Mouse (Mus musculus) cerebellum, postnatal 14 days (tissue): ENCODE measurements around the gene Grid2.

Source experiments
- DNase-seq, 2 experiments: peaks; one replicate each; pipeline ENCODE4 v3.0.0; 2021; ENCODE audit warnings: mixed read lengths in 2 of 2

The Grid2 gene

DNA sequence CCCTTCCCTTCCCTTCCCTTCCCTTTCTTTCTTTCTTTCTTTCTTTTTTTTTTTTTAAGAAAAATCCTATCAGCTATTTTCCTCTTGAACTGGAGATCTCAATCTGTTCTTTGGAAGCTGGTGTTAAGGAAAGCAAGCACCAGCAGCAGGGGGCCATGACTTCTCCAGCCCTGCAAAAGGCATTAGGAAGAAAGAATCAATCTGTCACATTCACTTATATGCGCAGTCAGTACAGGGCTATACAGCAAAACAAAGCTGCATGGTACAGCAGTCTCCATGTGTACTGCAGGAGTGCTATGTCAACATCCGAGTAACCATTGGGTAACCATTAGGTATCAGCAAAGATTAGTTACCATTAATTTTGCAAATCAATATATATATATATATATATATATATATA lies 809.0 kb downstream of the Grid2 start:
- DNase-seq, result peak in 1 of 2 experiments; percentile 16

DNA sequence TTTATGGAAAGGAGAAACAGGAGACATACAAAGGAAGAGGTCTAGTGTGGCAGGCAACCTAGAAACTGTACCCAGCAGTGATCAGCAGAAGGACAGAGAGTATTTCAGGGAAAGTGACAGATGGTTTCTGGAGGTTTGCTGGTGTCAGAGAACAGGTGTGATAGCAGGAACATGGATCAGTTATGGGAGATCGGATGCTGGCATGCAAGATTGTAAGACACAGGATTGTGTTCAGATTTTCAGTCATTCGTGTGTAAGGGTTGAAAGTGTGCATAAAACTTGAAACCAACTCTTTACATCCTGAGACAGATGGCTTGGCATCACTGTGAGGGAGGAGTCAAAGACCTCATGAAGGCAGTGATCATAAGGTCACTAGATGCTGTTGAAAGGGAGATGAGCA lies 817.7 kb downstream of the Grid2 start:
- peak; percentile 40 to 71 for DNase-seq

DNA sequence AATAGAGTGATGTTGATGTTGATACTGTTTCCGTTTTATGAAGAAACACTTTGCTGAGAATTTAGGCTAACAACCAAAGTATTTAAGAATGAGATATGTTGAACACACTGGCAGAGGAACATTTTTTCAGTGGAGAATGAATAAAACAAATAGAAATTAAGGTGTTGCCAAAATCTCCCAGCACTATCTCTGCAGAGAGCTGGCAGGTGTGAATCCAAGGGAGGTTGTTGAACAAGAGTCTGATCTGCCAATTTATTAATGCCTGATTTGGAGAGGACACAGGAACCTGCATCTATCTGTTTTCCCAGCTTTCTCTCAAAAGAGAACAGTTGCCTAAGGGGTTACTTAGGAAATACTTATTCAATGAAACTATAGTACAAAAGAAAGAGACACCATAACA lies 822.2 kb downstream of the Grid2 start:
- peak; percentile 22 to 56 for DNase-seq

DNA sequence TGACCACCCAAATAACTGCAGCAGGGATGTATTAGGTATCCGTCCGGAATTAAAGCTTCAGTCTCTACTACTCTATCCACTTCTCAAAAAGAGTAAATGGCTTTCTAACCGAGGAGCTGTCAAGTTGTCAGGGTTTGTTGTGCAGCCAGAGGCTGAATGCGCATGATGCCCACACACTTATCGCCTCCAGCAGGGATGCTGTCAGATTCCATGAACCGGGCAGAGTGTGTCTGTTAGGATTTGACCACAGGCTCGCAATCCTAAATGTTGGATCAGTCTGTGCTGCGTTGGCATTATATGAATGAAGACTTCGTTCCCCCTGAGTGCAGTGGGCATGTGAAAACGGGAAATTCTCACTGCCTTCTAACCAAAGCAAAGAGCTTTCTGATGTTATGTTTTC lies 843.0 kb downstream of the Grid2 start:
- DNase-seq, result peak; percentile 55 to 66

DNA sequence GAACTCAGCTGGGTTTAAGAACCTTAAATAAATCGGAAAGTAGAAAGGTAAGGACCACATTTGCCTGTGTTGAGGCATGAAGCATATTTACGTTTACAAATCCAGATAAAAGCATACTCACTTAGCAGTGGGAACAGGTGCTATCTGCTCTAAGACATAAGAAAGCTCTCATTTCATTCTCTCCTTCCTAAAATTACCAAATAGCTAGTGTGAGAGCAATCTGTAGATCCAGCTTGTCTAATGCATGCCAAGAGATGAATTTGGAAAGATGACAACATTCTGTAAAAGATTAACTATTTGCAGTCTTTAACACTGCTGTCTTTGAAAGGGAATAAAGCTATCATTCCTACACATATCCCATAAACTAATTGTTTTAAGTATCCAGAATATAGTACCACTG lies 858.9 kb downstream of the Grid2 start:
- DNase-seq, result no peak

DNA sequence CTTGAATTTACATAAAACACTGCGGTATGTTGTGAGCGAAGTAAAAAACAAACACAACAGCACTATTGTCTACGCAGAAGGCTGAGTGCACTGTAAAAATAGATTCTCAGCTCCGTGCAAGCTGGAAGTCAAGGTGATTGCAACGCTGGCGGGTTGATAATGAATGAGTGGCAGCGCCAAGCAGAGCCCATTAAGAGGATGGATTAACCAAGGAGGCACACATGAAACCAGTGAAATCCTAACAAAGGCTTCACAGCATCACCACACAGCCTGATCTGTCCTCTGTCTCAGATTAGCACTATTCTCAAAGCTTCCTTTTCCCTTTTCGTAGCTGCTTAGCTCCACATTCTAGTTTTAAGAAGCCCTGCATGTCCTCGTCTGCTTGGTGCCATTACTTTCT lies 880.6 kb downstream of the Grid2 start:
- no peak for DNase-seq

DNA sequence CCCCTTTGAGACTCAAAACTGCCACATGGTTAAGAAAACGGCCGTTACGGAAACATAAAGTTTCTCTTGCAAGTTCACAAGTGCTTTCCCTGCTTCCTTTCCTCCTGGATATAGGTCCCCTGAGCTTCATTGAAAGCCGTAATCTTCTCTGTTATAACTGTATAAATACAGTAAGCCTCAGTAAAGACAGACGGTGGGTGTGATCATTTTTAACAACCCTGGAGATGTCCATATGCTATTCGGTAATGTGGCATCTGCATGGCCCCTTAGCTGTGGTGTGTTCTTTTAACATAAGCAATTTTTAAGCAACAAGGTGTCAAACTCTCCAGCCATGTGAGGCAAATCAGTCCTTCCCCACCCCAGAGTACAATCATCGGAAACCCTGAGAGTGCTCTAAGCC lies 892.9 kb downstream of the Grid2 start:
- no peak for DNase-seq

DNA sequence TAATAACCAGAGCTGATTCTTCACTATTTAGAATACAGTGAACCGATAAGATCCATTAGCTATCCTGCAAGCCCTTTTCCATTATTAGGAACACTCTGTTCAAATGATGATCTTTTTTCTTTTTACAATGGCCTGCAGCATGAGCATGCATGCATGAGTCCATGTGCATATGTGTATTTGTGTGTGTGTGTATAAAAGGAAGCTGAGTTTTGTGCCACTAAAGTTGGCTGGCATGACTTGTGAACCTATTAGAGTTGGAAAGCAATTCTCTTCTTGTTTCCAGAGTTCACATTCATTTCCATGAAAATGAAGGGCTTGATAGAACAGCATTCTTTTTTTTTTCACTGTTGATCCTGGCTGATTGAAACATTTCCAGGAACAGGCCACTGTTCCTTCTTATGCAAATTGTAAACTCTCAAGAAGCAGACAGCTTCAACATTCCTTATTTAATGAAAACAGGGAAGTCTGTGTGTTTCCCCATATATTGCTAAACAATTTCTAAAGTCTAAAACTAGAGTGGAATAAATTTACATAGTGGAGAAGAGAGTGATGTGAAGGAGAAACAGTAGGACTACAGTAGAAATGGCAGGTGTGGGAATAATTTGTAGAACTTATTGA lies 919.4 kb downstream of the Grid2 start:
- DNase-seq, result no peak

DNA sequence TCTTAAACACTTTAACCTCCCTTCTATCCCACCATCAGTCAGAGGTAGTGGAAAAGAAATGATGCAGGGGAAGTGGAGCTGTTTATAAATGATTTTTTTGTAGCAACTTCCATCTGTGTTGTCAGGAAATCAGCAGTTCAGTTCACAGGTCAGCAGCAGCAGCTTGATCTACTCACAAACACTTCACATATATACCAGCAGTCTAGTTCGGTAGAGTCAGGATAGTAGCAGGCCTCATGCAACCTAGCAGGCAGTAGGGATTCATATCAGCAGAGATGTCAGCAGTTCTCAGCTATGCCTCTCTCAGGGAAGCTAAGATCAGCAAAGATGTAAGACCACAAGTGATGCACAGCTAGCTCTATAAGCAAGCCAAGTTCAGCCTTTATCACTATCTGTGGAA lies 938.0 kb downstream of the Grid2 start:
- DNase-seq, result no peak

DNA sequence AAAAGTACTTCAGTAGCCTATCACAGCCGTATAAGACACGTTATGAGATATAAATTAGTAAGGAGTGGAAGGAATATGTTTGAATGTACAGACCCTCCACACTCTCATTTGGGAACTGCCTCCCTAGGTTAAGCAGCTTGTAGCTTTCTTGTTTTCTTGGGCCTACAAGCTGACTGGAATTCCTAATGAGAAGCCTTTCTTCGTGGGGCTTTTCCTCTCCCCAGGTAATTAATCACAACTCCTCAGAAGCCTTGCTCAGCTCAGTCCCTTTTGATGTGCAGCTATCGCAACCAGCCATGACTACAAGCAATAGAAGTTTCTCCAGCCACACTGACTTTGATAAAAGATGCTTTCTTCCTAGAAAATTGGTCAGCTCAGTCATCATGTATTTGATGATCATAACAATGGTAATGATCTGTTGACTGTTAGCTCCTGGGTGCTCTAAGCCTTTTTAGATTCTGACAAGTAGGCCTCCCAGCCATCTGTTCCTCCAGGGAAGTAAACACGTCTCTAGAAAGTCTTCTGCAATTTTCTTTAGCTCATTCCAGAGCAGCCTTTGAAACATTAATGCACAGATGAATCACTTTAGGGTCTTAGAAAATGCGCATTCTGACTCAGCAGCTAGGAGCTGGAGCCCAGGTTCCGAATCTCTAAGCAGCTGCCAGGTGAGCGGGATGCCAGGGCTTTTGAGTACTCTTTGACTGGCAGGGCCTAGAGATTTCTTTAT lies 946.9 kb downstream of the Grid2 start:
- DNase-seq, result peak; percentile 14 to 24

DNA sequence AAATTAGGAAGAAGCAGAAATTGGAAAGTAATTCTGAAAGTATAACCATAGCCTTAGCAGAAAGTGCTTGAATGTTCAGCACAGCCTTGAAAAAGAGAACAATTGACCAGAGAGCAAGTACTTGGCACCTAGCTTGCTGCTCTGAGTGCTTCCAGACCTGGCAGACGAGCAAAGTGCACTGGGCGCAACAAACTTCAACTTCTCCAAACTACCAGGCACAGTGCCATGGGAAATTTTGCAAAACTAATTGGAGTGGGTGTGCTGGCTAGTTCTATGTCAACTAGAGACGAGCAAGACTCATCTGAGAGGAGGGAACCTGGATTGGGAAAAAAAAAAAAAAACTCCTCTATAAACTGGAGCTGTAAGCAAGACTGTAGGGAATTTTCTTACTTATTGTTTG lies 980.7 kb downstream of the Grid2 start:
- peak; percentile 23 to 24 for DNase-seq

DNA sequence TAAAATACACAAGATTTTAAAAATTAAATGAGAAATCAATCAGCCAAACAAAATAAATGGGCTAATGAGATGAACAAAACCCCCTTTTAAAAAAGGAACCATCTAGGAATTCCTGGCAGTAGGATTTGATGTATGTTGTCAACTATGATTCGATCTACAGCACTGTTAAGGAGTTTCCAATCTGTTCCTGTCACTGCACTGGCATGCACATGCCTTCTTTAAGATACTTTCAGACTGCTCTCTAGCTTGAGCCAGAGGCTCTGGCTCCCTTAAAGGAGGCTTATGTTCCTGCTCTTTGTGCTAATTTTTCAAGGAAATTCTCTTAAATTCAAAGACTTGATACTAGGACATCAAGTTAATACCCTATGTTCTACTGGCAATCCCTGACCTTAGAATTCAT lies 984.9 kb downstream of the Grid2 start:
- no peak for DNase-seq

DNA sequence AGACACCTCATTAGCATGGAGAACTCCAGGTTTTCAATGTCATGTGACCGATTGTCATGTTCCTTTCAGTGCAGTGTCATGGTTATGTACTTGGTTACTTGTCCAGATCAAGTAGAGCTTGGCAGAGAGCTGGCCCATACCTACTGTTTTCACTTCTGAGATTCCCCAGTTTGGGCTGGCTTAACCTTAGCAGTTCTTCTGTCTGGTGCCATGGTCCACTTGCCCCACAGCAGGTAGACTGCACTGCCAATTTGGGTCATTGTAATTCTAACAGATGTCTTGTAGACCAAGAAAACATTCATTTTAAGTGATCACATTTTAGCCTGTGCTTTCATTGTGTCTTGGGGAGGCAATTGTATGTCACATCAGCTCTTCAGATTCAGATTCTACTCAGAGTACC lies 990.3 kb downstream of the Grid2 start:
- DNase-seq, result peak; percentile 29 to 62

DNA sequence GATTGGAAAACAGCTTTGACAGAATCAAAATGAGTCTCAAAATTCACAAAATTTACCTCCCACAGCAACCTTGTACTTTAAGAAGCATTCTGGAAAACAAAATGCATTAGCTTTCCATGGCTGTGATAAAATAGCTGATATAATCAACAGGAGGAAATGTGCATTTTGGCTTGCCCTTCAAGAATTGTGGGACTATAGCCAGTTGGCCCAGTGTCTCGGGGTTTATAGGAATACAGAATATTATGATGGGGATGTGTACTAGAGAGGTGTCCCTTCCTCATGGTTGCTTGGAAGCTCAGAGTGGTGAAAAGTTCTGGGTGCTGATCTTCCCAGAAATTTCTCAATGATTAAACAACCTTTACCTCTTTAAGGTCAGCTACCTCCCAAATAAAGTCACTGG lies 995.4 kb downstream of the Grid2 start:
- peak; percentile 38 to 57 for DNase-seq

DNA sequence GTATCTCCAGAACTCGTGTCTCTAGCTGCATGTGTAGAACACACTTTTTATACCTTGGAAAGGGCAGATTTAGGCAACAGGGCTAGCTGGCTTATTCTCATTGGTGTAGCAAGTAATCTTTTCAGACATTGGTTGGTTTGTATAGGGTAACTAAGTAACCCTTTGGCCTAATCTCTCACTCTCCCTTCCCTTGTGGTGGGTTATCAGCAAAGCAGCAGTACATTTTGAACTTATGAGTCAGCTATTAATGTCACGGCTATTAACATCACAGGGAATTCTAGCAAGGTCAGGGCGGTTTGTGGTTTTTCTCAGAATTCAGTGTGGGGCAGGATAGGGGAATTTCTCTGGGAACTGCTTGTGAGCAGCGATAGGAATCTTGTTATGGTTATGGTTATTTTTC lies 1007.8 kb downstream of the Grid2 start:
- DNase-seq, result no peak

DNA sequence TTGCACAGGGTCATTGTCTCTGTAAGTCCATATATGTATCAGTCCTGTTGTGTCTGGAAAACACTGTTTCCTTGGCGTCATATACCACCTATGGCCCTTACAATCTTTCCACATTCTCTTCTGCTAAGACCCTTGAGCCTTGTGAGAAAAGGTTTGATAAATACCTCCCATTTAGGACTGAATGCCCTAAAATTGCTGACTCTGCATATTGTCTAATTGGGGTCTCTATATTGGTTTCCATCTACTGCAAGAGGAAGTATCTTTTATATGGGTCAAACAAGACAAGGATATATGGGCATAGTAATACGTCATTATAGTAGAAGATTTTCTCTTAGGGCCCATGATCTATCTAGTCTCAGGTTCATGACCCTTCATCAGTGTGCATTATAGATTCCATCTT lies 1008.5 kb downstream of the Grid2 start:
- DNase-seq, result no peak

DNA sequence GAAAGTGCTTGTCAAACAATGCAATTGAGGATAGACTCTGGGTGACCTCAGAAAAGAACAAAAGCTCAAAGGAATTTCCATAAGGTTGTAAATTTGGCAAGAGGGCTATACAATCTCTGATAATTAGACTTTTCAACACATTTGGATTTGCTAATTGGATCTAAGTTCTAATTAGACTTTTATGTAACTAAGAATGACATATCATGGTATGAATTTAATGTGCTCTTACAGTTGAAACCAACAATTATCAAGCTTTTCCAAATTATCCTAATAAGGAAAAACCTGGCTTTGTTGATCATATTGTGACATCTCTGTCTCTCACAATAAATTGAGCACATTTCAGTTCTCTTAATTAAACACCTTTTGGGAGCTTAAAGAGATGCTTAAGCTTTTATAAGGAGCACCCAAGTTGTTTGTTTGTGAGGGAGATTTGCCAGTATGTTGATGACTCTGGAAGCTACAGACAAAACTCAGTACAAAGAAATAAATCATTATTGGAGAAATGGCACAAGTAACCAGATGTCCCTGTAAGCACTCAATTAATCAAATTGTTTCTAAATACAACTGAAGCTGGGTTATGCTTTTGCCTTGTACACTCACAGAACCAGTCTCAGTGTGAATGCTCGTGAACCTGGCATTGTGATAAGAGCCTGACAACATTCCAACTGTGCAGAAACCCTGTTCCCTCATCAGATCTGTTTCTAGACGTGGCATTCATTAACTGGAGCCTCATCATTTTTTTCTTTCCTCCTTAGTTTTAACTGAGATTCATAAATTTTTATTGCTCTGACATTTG lies 1018.8 kb downstream of the Grid2 start:
- DNase-seq, result peak; percentile 47 to 59

DNA sequence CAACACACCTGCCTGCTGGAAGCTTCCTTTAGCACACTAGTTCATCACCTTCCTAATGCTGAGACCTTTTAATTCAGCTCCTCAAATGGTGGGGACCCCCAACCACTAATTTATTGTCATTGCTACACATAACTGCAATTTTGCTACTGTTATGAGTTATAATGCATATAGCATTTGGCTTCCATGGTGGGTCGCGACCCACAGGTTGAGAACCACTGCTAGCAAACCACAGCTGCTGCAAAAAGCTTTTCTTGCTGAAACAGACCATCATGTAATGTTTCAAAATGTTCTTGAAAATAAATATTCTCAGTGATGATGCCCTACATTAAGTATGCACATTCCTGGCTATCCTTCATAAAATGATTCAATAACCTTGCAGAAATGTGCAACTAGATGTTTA lies 1024.3 kb downstream of the Grid2 start:
- DNase-seq, result no peak

DNA sequence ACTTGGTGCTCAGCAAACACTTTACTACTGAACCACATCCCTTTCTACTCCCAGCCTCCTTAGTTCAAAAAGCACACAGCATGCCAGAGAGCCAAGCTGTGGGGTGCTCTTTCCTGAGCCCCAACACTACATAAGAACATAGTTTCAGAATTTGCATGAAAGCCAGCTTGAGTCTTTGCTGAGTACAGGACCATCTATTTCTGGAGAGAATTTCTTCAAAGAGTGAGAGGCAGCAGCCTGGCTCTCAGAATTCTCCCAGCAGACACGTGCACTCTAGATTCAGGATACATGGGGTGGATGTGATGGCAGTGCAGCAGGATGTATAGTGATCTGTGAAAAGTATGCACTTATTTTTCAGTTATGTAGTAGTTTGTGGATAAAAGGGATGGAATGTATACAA lies 1038.1 kb downstream of the Grid2 start:
- DNase-seq, result no peak

DNA sequence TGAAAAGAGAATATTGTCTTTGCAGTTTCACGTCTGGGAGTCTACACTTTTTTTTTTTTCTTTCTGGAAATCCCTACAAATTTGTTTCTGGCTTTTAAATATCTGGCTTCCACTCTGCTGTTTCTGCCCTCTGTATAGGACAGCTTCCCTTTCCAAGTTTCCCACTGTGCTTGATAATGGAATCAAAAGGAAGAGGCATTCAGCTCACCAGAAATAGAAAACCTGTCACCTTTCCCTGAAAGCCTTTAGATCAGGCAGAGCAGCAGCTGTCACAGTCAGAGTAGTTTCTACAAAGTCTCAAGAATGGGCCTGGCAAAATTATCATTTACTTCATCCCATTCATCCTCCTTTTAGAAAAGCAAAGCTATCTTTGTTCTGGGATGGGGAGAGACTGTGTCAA lies 1042.0 kb downstream of the Grid2 start:
- DNase-seq, result peak; percentile 31 to 61

DNA sequence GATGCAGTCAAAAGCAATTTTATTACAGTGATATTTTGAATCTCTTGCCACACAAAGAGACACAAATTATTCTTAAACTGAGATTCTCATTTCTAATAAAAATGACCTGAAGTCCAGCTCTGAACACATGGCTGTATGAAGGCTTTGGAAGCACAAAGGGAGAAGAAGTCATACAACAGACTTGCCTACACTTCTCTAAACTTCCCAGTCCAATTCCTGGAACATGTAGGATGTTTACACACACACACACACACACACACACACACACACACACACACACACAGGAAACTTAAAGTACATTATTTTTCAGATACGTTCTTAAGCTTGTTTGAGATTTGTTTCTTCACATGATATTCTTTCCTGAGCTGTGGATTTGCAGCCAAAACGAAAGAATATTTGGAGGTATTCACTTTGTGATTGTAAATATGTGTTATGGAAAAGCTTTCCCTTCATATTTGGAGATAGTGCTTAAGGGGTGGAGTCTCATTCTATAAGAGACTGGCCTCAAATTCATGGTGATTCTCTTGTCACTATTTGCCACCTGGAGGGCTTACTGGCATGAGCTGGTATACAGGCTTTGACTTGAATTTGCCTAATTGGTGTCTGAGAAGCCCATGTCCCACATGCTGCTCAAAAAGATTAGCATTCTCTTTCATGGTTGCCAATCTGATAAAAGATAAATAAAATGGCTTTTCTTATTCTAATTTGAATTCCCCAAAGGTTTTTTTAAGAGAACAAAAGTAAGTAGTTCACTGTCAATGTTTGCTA lies 1049.2 kb downstream of the Grid2 start:
- no peak for DNase-seq

DNA sequence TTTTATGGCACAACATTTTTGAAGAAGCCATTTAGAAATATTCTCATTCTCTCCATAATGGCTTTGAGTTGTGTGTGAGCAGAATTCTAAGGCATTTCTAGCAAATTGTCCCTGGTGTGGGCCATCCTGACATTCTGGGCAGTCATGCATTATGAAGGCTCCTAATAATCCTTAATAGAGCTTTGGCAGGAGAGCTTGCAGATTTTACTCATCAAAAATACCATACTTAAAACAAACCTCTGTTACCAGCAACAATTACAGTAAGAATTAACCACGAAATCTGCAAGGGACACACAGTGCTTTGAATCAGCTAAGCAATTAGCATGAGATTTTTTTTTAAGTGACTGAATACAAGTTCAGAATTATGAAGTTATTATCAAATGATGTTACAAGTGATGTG lies 1053.0 kb downstream of the Grid2 start:
- DNase-seq, result no peak

DNA sequence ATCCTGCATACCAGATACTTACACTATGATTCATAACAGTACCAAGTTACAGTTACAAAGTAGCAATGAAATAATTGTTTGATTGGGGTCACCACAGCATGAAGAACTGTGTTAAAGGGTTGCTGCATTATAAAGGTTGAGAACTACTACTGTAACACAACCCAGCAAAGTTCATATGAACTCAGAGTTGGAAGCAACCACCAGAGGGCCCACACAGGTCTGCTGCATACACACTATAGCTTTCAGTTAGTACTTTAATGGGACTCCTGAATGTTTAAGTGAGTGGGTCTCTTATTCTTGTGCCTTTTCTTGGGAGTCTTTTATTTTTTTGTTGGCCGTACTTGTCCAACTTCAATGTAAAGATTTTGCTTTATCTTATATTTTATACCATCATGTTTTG lies 1057.5 kb downstream of the Grid2 start:
- DNase-seq, result no peak
